Mouse (Mus musculus) forebrain, postnatal 0 days (tissue): ENCODE data around the gene Sf3a1. TPM values are rescaled to one million over a fixed set of nuclear protein-coding genes. Genes with fewer than 3 reads are reported as not detected.
"Not testable (repeated sequence)": the region's sequence is repeated elsewhere in the genome, so short reads cannot be mapped to it uniquely, and the experiment has no call there.

Experiments used
- ATAC-seq: fragments of 200-750 bp; cut with Nextera tagmentation; 2 replicates; pipeline ENCODE4 v1.8.0; 2017; ENCODE audit warnings: mild to moderate bottlenecking, moderate library complexity
- DNase-seq: peaks from one replicate; pipeline ENCODE4 v3.0.0-alpha.2; 2015
- H3K27ac ChIP-seq: fragments of 300-500 bp; sonication (generic); 2 replicates; pipeline ENCODE4 v1.5.1; 2014; ENCODE audit warnings: low read depth, mild to moderate bottlenecking, antibody characterized with exemption, low read length, moderate library complexity, mixed read lengths
- H3K27me3 ChIP-seq: fragments of 300-500 bp; sonication (generic); 2 replicates; pipeline ENCODE4 v1.6.1; 2014; ENCODE audit warnings: mild to moderate bottlenecking, low read length, mixed read lengths; ENCODE audit not compliant: insufficient read depth
- H3K36me3 ChIP-seq: fragments of 300-500 bp; sonication (generic); 2 replicates; pipeline ENCODE4 v1.6.1; 2014; ENCODE audit warnings: mild to moderate bottlenecking, moderate library complexity; ENCODE audit not compliant: insufficient read depth
- H3K4me1 ChIP-seq: fragments of 300-500 bp; sonication (generic); 2 replicates; pipeline ENCODE4 v1.6.1; 2014; ENCODE audit warnings: antibody characterized with exemption; ENCODE audit not compliant: insufficient read depth
- H3K4me2 ChIP-seq: fragments of 300-500 bp; sonication (generic); 2 replicates; pipeline ENCODE4 v1.6.1; 2014; ENCODE audit warnings: low read depth, mild to moderate bottlenecking, moderate library complexity
- H3K4me3 ChIP-seq: fragments of 300-500 bp; sonication (generic); 2 replicates; pipeline ENCODE4 v1.5.1; 2014; ENCODE audit warnings: low read depth, low read length, mixed read lengths
- H3K9ac ChIP-seq: fragments of 300-500 bp; sonication (generic); 2 replicates; pipeline ENCODE4 v1.6.1; 2014; ENCODE audit warnings: mild to moderate bottlenecking
- H3K9me3 ChIP-seq: fragments of 300-500 bp; sonication (generic); 2 replicates; pipeline ENCODE4 v1.6.1; 2016; ENCODE audit warnings: low read length
- CTCF ChIP-seq: sonication (generic); IDR thresholded peaks from 2 replicates; pipeline ENCODE4 v1.5.1; 2016; ENCODE audit warnings: antibody characterized with exemption, control low read depth, low read depth
- WGBS: fragments of 180-500 bp; shearing (Covaris S2); extraction: QIAGEN DNeasy Blood & Tissue Kit; methylation state at CpG from one replicate; pipeline ENCODE4 v1.1.7; 2014; 5-methylcytosine and 5-hydroxymethylcytosine counted together
- polyA plus RNA-seq: library from polyadenylated mRNA; unstranded; fragments of >200 nt; fragmentation: Nextera tagmentation; extraction: Ambion mirVana; gene quantifications from 2 replicates; pipeline ENCODE4 v1.2.1, GENCODE M21; 2015
- total RNA-seq: library from RNA; depleted of rRNA; stranded (reverse); fragments of >200 nt; gene quantifications from 2 replicates; pipeline ENCODE4 v1.2.3, GENCODE M21; 2014

Sf3a1 gene
- total and polyA plus RNA-seq, 2 experiments from 2014 or later, result 34.6 to 54.4 TPM

- no peak within 1 kb of the TSS for H3K27ac ChIP-seq
- 63% methylated on average over 10 of the region's 10 CpGs for WGBS
- no peak within 1 kb of the TSS for H3K4me3 ChIP-seq
- TF ChIP-seq CTCF, result no peak
- ATAC-seq (no peak), DNase-seq (no peak)
- no peaks in the 10 kb centered on the region for H3K36me3 ChIP-seq
- no peak within 1 kb of the TSS for H3K9ac ChIP-seq
- 0 out of 2 replicates have a peak, but pooled peaks cover 4% of the 10 kb centered on the region for H3K9me3 ChIP-seq
- H3K4me1 ChIP-seq, result peaks cover 5% of the 10 kb centered on the region
- no peaks in the 10 kb centered on the region; the same call in 1 of the 2 replicates for H3K27me3 ChIP-seq
- no peak within 1 kb of the TSS for H3K4me2 ChIP-seq
These were observed 37.2 kb upstream of the Sf3a1 start, which contains the start of gene Sec14l2 for GRCm38 (mm10) chr11:4122742-4123579. Gene Sec14l2, minus strand, starts transcription at chr11:4123415.

DNA sequence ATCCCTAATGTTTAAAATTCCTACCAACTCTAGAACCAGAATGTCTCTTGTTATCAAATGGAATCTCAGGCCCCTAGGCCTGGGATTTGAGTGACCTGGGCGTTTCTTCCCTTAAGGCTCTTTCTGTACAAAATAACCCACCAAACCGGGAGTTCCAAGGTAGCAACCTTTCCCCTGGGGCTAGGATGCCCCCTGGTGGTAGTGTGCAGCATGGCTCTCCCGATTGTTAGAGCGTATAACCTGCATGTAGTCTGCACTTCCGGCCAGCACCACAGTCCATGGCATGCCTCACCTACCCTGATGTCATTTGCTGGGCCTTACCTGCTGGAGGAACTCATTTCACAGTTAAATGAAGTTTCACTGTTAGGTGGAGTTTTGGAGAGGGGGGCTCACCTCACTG is 36.2 kb upstream of the Sf3a1 start:
- Histone ChIP-seq H3K27me3 (no peaks in the 10 kb centered on the region; the same call in 1 of the 2 replicates), H3K36me3 (no peaks in the 10 kb centered on the region), H3K4me3 (no peak overlapping the region), H3K9ac (no peak overlapping the region), H3K4me1 (no peaks in the 10 kb centered on the region), H3K9me3 (0 out of 2 replicates have a peak, but pooled peaks cover 4% of the 10 kb centered on the region), H3K27ac (no peak overlapping the region), H3K4me2 (no peak overlapping the region)
- 58% methylated on average over 5 of the region's 5 CpGs for WGBS
- TF ChIP-seq CTCF, result peak; percentile 60
- ATAC-seq (no peak), DNase-seq (no peak)

- WGBS, result 84% methylated on average over 1 of the region's 1 CpGs
- Histone ChIP-seq H3K4me3 (no peak overlapping the region), H3K9ac (no peak overlapping the region), H3K4me1 (no peaks in the 10 kb centered on the region), H3K9me3 (0 out of 2 replicates have a peak, but pooled peaks cover 4% of the 10 kb centered on the region), H3K27me3 (no peaks in the 10 kb centered on the region), H3K4me2 (no peak overlapping the region), H3K36me3 (no peaks in the 10 kb centered on the region), H3K27ac (no peak overlapping the region)
- peak; percentile 28; the same call in 1 of the 2 replicates for TF ChIP-seq CTCF
- no peak for DNase-seq
- ATAC-seq, result no peak
These were observed 33.1 kb upstream of the Sf3a1 start for GRCm38 (mm10) chr11:4127059-4127458.

DNA sequence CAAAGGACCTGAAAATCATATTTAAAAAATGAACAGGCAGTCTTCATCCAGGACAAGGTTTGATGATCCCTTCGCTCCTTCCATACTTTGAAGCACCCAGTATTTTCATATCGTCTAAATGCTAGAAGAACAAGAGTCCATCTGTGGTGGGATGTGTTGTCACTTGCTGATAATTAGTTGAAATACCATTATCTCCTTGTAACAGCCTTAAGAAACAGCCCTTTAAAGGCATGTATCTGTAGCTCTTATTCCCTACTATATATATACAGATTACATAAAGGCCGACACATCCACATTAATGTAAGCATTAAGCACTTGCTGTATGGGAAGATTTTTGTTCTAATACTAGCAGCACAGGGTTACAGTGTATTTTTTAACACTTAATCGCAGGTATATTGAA is 31.7 kb upstream of the Sf3a1 start:
- H3K9ac ChIP-seq, ATAC-seq, H3K9me3 ChIP-seq, H3K27ac ChIP-seq, H3K4me2 ChIP-seq, DNase-seq, H3K36me3 ChIP-seq, H3K4me1 ChIP-seq, H3K27me3 ChIP-seq, H3K4me3 ChIP-seq: not testable (repeated sequence)
- WGBS, result 95% methylated on average over 4 of the region's 4 CpGs

DNA sequence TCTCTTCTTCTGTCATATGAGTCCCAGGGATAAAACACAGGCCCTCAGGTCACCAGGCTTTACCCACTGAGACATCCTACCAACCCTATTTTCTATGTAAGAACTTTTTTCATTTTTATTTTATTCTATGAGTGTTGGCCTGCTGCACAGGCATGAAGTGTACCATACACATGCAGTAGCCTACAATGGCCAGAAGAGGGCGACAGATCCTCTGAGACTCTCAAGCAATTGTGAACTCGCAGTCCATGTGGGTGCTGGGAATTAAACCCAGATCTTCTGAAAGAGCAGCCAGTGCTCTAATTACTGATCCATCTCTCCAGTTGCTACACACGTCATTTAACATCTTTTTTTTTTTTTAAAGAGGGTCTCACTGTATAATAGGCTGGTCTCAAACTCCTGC is 26.7 kb upstream of the Sf3a1 start:
- H3K4me1 ChIP-seq, result peaks cover 16% of the 10 kb centered on the region

GRCm38 (mm10) chr11:4134400-4134799 is 25.8 kb upstream of the Sf3a1 start:
- H3K27me3 ChIP-seq, result no peaks in the 10 kb centered on the region
- TF ChIP-seq CTCF, result no peak
- DNase-seq (no peak), ATAC-seq (no peak)
- peaks cover 16% of the 10 kb centered on the region for H3K4me1 ChIP-seq
- WGBS, result 57% methylated on average over 6 of the region's 6 CpGs
- H3K27ac ChIP-seq, result no peak overlapping the region
- peak overlapping the region; percentile 96 for H3K4me3 ChIP-seq
- H3K9ac ChIP-seq, result peak overlapping the region; percentile 99; the same call in 1 of the 2 replicates
- H3K9me3 ChIP-seq, result no peaks in the 10 kb centered on the region
- peak overlapping the region; percentile 86 for H3K4me2 ChIP-seq
- H3K36me3 ChIP-seq, result peaks cover 18% of the 10 kb centered on the region

More for the DNA sequence above, 26.7 kb upstream of the Sf3a1 start:
- Histone ChIP-seq H3K9me3 (no peaks in the 10 kb centered on the region), H3K4me2 (no peak overlapping the region), H3K9ac (no peak overlapping the region), H3K36me3 (peaks cover 16% of the 10 kb centered on the region), H3K4me3 (no peak overlapping the region), H3K27ac (no peak overlapping the region), H3K27me3 (no peaks in the 10 kb centered on the region)
- peak; percentile 61 for TF ChIP-seq CTCF
- ATAC-seq (no peak), DNase-seq (no peak)
- 56% methylated on average over 3 of the region's 3 CpGs for WGBS
